8 mouse cellular contexts compared by ENCODE assay signal in genomic region chr11:115162832-115163480, GRCm38 (mm10). TPM values are rescaled to one million over a fixed set of nuclear protein-coding genes. Genes with fewer than 3 reads are reported as not detected.
DNase-seq lines count a peak whose midpoint lies in the region; ATAC-seq lines count a peak whose summit lies in the region.

Gene Slc9a3r1 (plus strand): TSS chr11:115163341.

- peaks cover 21% of the 10 kb centered on the region for H3K27me3 ChIP-seq in heart, embryonic 13.5 days (replicated peaks)
- no peaks in the 10 kb centered on the region for H3K27me3 ChIP-seq in liver, embryonic 12.5 days (replicated peaks)
- no peaks in the 10 kb centered on the region for H3K27me3 ChIP-seq in stomach, embryonic 15.5 days (replicated peaks)

- peak; percentile 97 for ATAC-seq in heart, embryonic 13.5 days (ENCODE audit: extremely low read depth, insufficient number of reproducible peaks, low FRiP score, low TSS enrichment)
- peak; percentile 94 for ATAC-seq in liver, embryonic 12.5 days
- ATAC-seq in stomach, embryonic 15.5 days (ENCODE audit: insufficient read depth, low FRiP score, low read depth) = peak; percentile 94

- no peaks in the 10 kb centered on the region for H3K4me1 ChIP-seq in brown adipose tissue, adult 24 weeks (ENCODE audit: control insufficient read depth, insufficient read depth, insufficient read length, low read length)
- H3K4me1 ChIP-seq in heart, embryonic 13.5 days = peaks cover 52% of the 10 kb centered on the region
- peaks cover 78% of the 10 kb centered on the region for H3K4me1 ChIP-seq in liver, embryonic 12.5 days
- peaks cover 46% of the 10 kb centered on the region for H3K4me1 ChIP-seq in stomach, embryonic 15.5 days

- H3K9me3 ChIP-seq in heart, embryonic 13.5 days = no peaks in the 10 kb centered on the region
- no peaks in the 10 kb centered on the region for H3K9me3 ChIP-seq in liver, embryonic 12.5 days (replicated peaks)
- H3K9me3 ChIP-seq in stomach, embryonic 15.5 days = no peaks in the 10 kb centered on the region

- peak; percentile 100 for DNase-seq in CD4-positive, CD25-positive, alpha-beta regulatory T cell, adult 2 months (ENCODE audit: low read depth, low spot score)
- peak; percentile 80 for DNase-seq in fat pad, adult 2 months (ENCODE audit: extremely low read depth, low read depth, low spot score)
- DNase-seq in kidney, postnatal 10 days = peak; percentile 99
- peak; percentile 99 for DNase-seq in natural killer cell, adult 2 months (ENCODE audit: low spot score in 2 of 2)

- peak within 1 kb of the TSS; percentile 97 for H3K4me2 ChIP-seq in heart, embryonic 13.5 days
- H3K4me2 ChIP-seq in liver, embryonic 12.5 days = peak within 1 kb of the TSS; percentile 84
- H3K4me2 ChIP-seq in stomach, embryonic 15.5 days = peak within 1 kb of the TSS; percentile 91

- H3K9ac ChIP-seq in heart, embryonic 13.5 days = peak within 1 kb of the TSS; percentile 81
- H3K9ac ChIP-seq in liver, embryonic 12.5 days = peak within 1 kb of the TSS; percentile 75
- H3K9ac ChIP-seq in stomach, embryonic 15.5 days = peak within 1 kb of the TSS; percentile 65

- peak within 1 kb of the TSS; percentile 80 for H3K4me3 ChIP-seq in brown adipose tissue, adult 24 weeks (ENCODE audit: insufficient read depth, low read depth, low read length)
- peak within 1 kb of the TSS; percentile 79 for H3K4me3 ChIP-seq in heart, embryonic 13.5 days
- H3K4me3 ChIP-seq in liver, embryonic 12.5 days = peak within 1 kb of the TSS; percentile 70
- H3K4me3 ChIP-seq in stomach, embryonic 15.5 days (replicated peaks) = peak within 1 kb of the TSS; percentile 70

- WGBS in heart, embryonic 13.5 days = under 1% methylated on average over 47 of the region's 47 CpGs
- WGBS in liver, embryonic 12.5 days (ENCODE audit: insufficient replicate concordance) = under 1% methylated on average over 47 of the region's 47 CpGs
- WGBS in stomach, embryonic 15.5 days = under 1% methylated on average over 47 of the region's 47 CpGs

- no peaks in the 10 kb centered on the region for H3K36me3 ChIP-seq in heart, embryonic 13.5 days
- H3K36me3 ChIP-seq in liver, embryonic 12.5 days = peaks cover 3% of the 10 kb centered on the region; the same call in 1 of the 2 replicates
- no peaks in the 10 kb centered on the region for H3K36me3 ChIP-seq in stomach, embryonic 15.5 days

- H3K27ac ChIP-seq in brown adipose tissue, adult 24 weeks (replicated peaks; ENCODE audit: low read depth, low read length) = no peak within 1 kb of the TSS; the same call in 1 of the 2 replicates
- H3K27ac ChIP-seq in heart, embryonic 13.5 days (replicated peaks) = peak within 1 kb of the TSS; percentile 37
- peak within 1 kb of the TSS; percentile 78 for H3K27ac ChIP-seq in liver, embryonic 12.5 days
- H3K27ac ChIP-seq in stomach, embryonic 15.5 days = peak within 1 kb of the TSS; percentile 84

RNA-seq across cellular contexts. Expression of gene Slc9a3r1, which starts in this region (rescaled TPM):
- 5.3 and 5.9 TPM in 2 replicates for polyA plus RNA-seq in brown adipose tissue, adult 24 weeks (2012; ENCODE audit: insufficient read depth, insufficient read length, missing spikeins)
- polyA plus RNA-seq in heart, embryonic 13.5 days (2015; fragmentation: Nextera tagmentation; extraction: Ambion mirVana) = 23.1 and 24.4 TPM in 2 replicates
- polyA plus RNA-seq in liver, embryonic 12.5 days (2016; fragmentation: Nextera tagmentation; extraction: Ambion mirVana) = 74.5 and 75.7 TPM in 2 replicates
- polyA plus RNA-seq in stomach, embryonic 15.5 days (2015; fragmentation: Nextera tagmentation; extraction: Ambion mirVana) = 142 and 144 TPM in 2 replicates
